Mouse (Mus musculus) olfactory bulb, adult 2 months (tissue): ENCODE data around the gene Fbxo22. TPM values are rescaled to one million over a fixed set of nuclear protein-coding genes. Genes with fewer than 3 reads are reported as not detected.
"Not testable (repeated sequence)": the region's sequence is repeated elsewhere in the genome, so short reads cannot be mapped to it uniquely, and the experiment has no call there.

Experiments used
- H3K27ac ChIP-seq: fragments of 200-500 bp; 2 replicates; pipeline ENCODE4 v1.5.1; 2012; ENCODE audit warnings: low read depth, low read length; ENCODE audit not compliant: insufficient read depth
- H3K4me1 ChIP-seq: fragments of 200-500 bp; 2 replicates; pipeline ENCODE4 v1.6.1; 2012; ENCODE audit warnings: low read length; ENCODE audit not compliant: control insufficient read depth, insufficient read depth
- H3K4me3 ChIP-seq: fragments of 200-500 bp; 2 replicates; pipeline ENCODE4 v1.5.1; 2012; ENCODE audit warnings: mild to moderate bottlenecking, low read depth, low read length, moderate library complexity; ENCODE audit not compliant: insufficient read depth
- CTCF ChIP-seq: fragments of 200-500 bp; IDR thresholded peaks from 2 replicates; pipeline ENCODE4 v1.5.1; 2012; ENCODE audit warnings: low read depth, mild to moderate bottlenecking, low read length, moderate library complexity; ENCODE audit not compliant: insufficient read depth
- POLR2A ChIP-seq: fragments of 200-500 bp; IDR thresholded peaks from 2 replicates; pipeline ENCODE4 v1.6.1; 2012; ENCODE audit warnings: mild to moderate bottlenecking, low read depth, low read length, moderate library complexity; ENCODE audit not compliant: insufficient read depth
- WGBS: fragments of 180-500 bp; shearing (Covaris S2); methylation state at CpG from one replicate; pipeline ENCODE4 v1.1.7; 2018; 5-methylcytosine and 5-hydroxymethylcytosine counted together
- polyA plus RNA-seq: library from polyadenylated mRNA; stranded (reverse); fragments of >200 nt; gene quantifications from 2 replicates; pipeline ENCODE4 v1.2.4, GENCODE M21; 2012; ENCODE audit warnings: low replicate concordance; ENCODE audit not compliant: missing spikeins, insufficient read depth, insufficient read length

Gene Fbxo22
- polyA plus RNA-seq, 1 experiment: not detected

GRCm38 (mm10) chr9:55232110-55232509 is 23.4 kb downstream of the Fbxo22 start:
- no peak overlapping the region for H3K4me3 ChIP-seq
- 89% methylated on average over 5 of the region's 5 CpGs for WGBS

GRCm38 (mm10) chr9:55232586-55232985 is 23.9 kb downstream of the Fbxo22 start:
- TF ChIP-seq CTCF (no peak), POLR2A (no peak)
- 77% methylated on average over 7 of the region's 7 CpGs for WGBS
- Histone ChIP-seq H3K4me1 (no peaks in the 10 kb centered on the region), H3K4me3 (no peak overlapping the region), H3K27ac (no peak overlapping the region)

More at GRCm38 (mm10) chr9:55232110-55232509, 23.4 kb downstream of the Fbxo22 start:
- H3K4me1 ChIP-seq: no peaks in the 10 kb centered on the region
- H3K27ac ChIP-seq: no peak overlapping the region
- TF ChIP-seq POLR2A: no peak
- no peak for TF ChIP-seq CTCF

GRCm38 (mm10) chr9:55233076-55233475 is 24.4 kb downstream of the Fbxo22 start:
- WGBS: 67% methylated on average over 11 of the region's 11 CpGs

GRCm38 (mm10) chr9:55236235-55237165 is 27.8 kb downstream of the Fbxo22 start:
- Histone ChIP-seq H3K4me3 (no peak overlapping the region), H3K27ac (no peak overlapping the region), H3K4me1 (no peaks in the 10 kb centered on the region)
- 83% methylated on average over 13 of the region's 13 CpGs for WGBS
- no peak for TF ChIP-seq CTCF
- TF ChIP-seq POLR2A: no peak

More at GRCm38 (mm10) chr9:55233076-55233475, 24.4 kb downstream of the Fbxo22 start:
- H3K27ac ChIP-seq, H3K4me3 ChIP-seq, H3K4me1 ChIP-seq: not testable (repeated sequence)

GRCm38 (mm10) chr9:55240852-55241251 is 32.1 kb downstream of the Fbxo22 start:
- TF ChIP-seq CTCF (no peak), POLR2A (no peak)
- WGBS: 93% methylated on average over 5 of the region's 5 CpGs

GRCm38 (mm10) chr9:55241863-55242685 is 33.3 kb downstream of the Fbxo22 start:
- Histone ChIP-seq H3K27ac (no peak overlapping the region), H3K4me3 (peak overlapping the region; percentile 19; the same call in 1 of the 2 replicates), H3K4me1 (no peaks in the 10 kb centered on the region; the same call in 1 of the 2 replicates)
- TF ChIP-seq POLR2A: no peak
- TF ChIP-seq CTCF: no peak
- WGBS: 37% methylated on average over 24 of the region's 24 CpGs

More at GRCm38 (mm10) chr9:55240852-55241251, 32.1 kb downstream of the Fbxo22 start:
- no peak overlapping the region for H3K27ac ChIP-seq
- H3K4me1 ChIP-seq: no peaks in the 10 kb centered on the region; the same call in 1 of the 2 replicates
- H3K4me3 ChIP-seq: no peak overlapping the region

- WGBS: 61% methylated on average over 3 of the region's 3 CpGs
- Histone ChIP-seq H3K4me1 (no peaks in the 10 kb centered on the region; the same call in 1 of the 2 replicates), H3K27ac (no peak overlapping the region), H3K4me3 (no peak overlapping the region)
- TF ChIP-seq CTCF (no peak), POLR2A (no peak)
These were observed 34.6 kb downstream of the Fbxo22 start for GRCm38 (mm10) chr9:55243280-55243679.

- no peak overlapping the region for H3K4me3 ChIP-seq
- TF ChIP-seq CTCF: no peak
- no peak for TF ChIP-seq POLR2A
- H3K27ac ChIP-seq: no peak overlapping the region
- 72% methylated on average over 3 of the region's 3 CpGs for WGBS
- H3K4me1 ChIP-seq: no peaks in the 10 kb centered on the region; the same call in 1 of the 2 replicates
These were observed 35.4 kb downstream of the Fbxo22 start for GRCm38 (mm10) chr9:55244079-55244478.

- H3K27ac ChIP-seq, H3K4me1 ChIP-seq, H3K4me3 ChIP-seq: not testable (repeated sequence)
- 89% methylated on average over 1 of the region's 1 CpGs for WGBS
These were observed 36.5 kb downstream of the Fbxo22 start for GRCm38 (mm10) chr9:55245057-55245750.
